Mouse (Mus musculus) c-Kit-positive CD71-positive TER-119-positive erythroid progenitor cells, embryonic 14.5 days (primary cell): Measurements from ENCODE around the gene Gnb1l.

ENCODE experiments used
- DNase-seq: peaks from one replicate; pipeline ENCODE4 v3.0.0-alpha.2; 2013; ENCODE audit warnings: low spot score

The Gnb1l gene

DNA sequence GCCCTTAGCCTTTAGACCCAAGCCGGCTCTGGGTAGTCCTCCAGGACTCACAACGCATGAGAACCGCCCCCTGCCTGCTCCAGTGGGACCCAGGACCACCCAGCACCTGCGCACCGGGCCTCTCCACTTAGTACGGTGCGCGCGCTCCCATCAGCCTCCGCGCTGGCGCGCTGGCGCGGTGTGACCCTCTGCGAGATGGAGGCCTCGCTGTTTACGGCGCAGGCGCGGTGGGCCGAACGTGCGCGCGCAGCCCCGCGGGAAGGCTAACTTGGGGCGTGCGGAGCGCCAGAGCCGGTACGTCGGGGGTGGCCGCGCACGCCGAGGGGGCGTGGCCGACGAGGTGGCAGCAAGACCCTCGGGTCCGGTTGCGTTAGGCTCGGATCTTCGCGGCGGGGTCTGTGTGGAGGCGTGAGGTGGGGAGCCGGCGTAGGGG lies at the start of gene Gnb1l, which contains the start of gene Rtl10:
Gnb1l (plus strand) TSS at position 156 of the 433 bp plus-strand sequence.
Rtl10 (plus strand) TSS at position 344 of the 433 bp plus-strand sequence.
- DNase-seq: peak; percentile 89

DNA sequence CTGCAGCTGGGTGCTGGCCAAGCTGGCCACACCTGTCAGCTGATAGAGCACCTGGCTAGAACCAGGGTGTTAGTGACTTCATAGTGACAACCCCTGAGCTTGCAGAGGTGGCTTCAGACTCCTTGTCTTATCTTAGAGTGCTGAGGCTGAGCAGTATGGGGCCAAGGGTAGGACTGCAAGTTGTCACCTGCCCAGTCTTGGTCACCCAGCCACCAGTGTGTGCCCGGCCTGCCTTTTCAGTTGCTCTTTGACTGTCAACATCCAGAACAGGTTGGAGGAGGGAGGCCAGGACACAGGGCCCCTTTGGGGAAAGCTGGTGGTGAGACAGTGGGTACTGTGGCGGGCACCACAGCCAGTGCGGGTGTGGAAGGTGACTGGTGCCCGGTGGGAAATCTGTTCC lies 49.5 kb upstream of the Gnb1l start:
- no peak for DNase-seq

DNA sequence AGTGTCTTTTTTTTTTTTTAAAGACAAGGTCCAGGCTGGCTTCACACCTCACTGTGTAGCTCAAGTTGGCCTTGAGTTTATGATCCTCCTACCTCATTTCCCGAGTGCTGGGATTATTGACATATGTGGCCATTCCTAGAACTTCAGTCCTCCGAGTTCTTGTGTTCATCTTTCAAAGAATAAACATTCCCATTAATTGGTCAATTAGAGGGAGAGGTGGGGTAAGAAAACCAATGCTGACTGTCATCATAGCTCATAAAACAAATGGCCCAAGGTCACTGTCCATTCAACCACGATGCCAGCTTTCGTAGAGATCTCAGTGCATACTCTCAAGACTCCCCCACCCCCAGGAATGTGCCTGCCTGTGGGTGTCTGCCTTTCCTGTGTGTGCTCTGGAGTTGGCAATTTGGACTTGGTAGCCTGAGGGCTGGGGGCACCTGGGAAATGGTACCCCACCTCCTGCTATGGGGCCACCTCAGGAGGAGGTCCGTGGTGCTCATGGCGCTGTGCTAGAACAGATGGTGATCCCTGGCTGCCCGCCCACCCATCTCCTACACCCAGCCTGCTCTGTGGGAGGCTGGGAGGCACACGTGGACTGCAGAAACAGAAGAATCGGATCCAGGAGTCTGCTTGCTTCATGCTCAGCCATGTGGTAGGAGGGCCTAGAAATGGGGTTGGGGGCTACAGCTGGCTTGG lies 46.9 kb upstream of the Gnb1l start:
- no peak for DNase-seq

DNA sequence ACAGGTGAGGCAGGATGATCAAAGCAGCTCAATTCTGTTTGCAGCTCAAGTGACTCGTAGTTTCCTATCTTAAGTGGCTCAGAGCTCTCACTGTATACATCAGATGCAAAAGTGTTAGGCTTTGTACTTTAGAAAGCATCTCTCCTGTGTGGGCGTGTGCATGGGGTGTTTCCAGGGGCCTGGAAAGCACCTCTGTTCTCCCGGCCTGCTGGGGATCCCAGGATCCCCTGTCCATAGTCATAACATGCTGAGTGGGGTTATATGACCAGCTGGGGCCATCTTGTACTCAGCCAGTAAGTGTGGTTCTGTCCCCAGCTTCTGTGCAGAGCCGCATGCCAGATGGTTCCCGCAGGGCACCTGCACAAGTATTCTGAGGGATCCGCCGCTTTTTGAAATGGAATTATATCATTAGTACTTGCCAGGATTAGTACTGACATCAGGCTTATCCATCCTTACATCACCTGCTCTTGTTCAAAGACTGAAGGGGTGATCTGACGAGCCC lies 46.1 kb upstream of the Gnb1l start:
- no peak for DNase-seq

DNA sequence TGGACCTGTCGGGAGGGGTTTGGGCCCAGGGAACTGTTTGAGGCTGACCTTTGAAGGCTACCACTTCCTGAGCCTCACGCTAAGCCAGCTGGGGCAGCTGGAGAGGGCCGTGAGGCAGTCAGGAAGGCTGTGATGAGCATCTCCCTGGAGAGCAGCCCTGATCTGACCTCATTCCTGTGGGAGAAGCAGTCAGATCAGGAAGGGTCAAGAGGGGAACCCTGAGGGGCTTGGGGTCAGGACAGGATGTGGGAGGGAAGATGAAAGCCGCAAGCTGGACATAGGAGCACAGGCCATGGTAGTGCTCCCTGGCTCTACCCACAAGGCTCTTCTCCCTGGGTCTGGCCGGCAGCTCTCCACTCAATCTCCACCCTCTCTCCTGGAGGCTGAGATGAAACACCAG lies 44.7 kb upstream of the Gnb1l start:
- DNase-seq: no peak

DNA sequence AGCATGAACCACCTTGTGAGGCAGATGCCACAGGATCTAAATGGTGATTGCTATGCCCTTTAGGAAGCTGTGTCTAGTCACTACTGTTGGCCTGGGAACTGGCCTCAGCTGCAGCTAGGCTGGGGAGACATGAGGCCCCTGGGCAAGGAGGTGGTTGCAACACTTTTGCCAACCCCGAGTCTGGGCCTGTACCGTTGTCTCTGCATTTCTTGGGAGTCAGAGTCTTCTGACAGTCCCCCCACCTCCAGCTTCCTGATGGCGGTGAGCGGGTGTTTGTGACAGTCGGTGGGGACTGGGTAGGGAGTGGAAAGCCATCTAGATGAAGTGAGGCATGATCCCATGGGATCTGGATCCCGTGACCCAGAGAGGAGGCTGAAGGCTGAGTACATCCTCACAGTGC lies 43.1 kb upstream of the Gnb1l start:
- DNase-seq: no peak

DNA sequence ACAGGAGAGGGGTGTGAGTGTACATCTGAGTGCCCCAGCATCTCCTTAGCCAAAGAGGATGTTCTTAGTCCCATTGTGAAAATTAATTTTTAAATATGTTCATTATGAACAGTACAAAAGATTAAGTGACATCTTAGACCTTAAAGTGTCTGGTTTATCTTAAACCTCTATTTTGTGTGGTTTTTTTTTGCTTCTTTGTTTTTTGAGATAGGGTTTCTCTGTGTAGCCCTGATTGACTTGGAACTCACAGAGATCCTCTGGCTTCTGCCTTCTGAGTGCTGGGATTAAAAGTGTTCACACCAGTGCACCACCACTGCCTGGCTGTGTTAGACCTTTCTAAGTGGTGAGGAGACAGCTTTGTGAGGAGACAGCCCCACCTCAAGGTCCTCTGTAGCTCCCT lies 39.9 kb upstream of the Gnb1l start:
- no peak for DNase-seq

DNA sequence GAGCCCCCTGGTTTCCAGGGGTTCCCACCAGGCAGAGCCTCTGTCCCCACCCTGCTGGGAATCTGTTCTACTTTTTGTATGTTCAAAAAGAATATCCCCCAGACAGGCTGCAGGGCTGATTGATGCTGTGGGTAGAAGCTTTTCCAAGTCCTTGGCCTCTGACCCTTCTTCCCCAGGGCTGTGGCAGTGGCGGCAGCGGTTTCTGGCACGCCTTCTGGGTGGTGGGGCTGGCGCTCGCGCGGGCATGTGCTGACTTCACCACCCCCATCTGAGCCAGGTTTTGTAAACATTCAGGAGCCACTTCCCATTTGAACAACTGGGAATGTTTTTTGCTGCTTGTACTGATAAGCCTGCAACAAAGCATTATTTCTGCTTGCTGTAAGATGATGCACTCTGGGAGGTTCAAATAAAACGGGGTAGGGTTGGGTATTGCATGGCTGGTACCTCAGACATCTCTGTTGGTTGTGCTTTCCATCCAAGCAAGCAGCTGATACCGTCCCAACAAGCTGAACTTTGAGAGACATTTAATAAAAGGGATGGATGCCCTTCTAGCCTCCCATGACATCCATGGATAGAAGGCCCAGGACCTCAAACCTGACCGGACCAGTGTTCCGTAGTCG lies 39.1 kb upstream of the Gnb1l start:
- no peak for DNase-seq

DNA sequence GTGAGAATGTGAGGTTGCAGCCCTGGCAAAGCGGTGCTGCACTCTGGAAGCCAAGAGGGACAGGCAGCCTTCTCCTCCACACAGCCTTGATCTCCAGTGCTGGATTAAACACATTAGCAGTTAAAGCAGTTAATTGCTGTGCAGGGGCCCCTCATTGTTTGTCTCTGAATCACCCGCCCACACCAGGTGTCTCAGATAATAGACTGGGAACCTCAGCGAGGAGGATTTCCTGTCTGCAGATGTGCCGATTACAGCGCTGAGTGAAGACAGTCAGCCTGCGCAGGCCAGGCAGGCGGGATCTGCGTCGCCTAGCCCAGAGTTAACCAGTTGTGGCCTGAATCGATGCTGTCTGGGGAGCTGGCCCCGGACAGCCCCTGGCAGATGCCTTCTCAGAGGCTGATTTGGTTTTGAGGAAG lies 38.5 kb upstream of the Gnb1l start:
- peak; percentile 34 for DNase-seq

DNA sequence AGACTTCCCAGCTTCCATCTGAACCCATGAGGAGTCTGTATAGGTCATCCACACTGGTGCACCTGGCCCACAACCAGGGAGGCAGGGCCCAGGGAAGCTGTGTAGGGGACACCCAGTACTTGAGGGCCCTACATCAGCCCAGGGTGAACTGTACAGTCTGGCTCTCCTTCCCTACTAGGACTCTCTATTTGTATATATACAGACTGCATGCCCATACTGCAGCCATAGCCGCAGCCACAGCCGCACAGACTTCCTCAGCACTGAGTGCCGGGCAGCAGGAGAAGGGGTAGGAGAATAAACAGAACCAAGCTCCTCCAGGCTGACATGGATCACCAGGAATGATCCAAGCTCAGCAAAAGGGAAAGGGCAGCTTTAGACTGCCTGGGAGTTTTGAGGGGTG lies 37.7 kb upstream of the Gnb1l start:
- no peak for DNase-seq

DNA sequence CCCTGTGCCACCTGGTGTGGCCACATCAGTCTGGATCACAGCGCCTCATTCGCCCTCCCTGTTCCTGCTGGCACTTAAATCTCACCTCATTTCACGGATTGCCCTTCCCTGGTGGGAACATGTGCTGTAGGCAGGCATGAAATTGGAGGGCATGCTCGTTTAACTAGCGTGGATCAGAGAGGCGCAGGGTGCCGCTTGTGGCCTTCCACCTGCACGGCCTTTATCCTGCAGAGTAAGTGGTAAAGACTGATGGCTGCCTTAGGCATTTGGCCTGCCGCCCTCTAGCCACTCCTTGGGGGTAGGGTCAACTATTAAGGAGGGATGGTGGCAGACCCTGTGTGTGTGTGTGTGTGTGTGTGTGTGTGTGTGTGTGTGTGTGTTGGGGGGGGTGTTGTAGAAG lies 36.5 kb upstream of the Gnb1l start:
- no peak for DNase-seq

DNA sequence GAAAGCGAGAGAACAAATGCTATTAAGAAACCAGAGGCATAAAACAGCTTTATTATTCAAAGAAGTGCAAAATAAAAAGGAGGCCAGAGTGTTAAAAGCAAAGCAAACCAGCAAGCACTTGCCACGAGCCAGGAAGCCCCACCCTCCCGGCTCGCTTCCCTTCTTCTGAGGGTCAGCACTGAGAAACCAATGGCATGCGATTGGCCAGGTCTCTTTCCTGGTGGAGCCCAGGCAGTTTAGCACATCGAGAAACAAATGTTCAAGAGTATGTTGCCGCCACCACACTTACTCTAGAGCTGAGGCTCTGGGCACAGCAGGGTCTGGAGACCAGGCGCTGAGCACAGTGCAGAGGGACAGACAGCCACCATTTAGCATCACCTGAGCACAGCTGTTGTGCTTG lies 35.9 kb upstream of the Gnb1l start:
- DNase-seq: no peak

DNA sequence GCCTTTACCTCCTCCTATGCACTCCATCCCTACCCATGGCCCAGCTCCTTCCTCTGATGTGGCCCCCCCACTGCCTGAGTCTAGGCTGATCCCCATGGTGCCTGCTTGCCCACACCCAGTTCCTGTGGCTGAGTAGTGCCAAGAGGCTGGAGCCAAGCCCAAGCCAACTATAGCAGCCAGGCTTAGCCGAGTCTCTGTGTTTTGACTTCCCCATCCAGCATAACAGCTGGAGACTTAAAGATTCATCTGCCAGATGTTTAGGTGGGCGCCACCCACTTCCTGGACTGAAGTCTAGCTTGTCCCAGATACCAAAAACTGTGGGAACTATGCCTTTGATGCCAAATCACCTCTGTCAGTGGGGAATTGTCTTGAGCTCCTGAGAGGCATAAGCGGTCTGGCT lies 34.2 kb upstream of the Gnb1l start:
- DNase-seq: no peak

DNA sequence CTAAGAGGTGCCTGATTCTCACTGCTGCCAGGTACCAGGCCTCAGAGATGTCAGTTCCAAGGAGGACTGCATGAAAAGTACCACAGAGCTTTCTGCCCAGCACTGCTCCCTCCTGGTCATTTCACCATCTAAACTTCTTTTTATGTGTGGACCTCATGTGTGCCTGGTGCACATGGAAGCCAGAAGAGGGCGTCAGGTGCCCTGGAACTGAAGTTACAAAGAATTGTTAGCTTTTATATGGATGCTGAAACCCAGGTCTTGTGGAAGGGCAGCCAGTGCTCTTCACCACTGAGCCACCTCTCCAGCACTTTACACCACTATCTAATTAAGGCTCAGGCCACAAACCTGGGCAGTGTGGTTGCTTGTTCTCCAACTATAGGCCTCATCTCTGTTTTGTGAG lies 27.7 kb upstream of the Gnb1l start:
- no peak for DNase-seq

DNA sequence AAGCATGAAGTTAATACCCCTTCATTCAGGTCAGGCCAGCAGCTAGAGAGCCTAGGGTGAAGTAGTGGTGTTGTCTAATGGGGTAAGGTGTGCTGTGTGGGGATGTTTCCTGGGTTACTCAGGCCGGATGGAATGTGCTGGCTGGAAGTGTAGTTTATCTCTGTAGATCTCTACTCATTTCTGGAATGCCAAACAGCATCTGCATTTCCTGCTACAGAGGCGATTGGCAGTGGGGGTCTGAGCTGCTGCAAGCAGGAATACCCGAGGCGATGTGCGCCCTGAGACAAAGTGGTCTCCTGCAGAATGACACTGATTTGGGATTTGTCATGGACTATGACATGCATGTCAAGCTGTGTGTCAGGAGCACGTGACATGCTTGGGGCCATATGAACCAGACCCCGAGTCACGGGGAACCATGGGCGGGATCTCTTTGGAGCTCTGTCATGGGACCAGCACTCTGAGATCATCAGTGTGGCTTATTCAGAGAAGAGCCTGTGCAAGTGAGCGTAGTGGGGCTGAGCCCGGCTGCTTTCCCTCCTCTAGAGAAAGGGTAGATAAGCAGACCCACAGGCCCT lies 27.0 kb upstream of the Gnb1l start:
- DNase-seq: no peak

DNA sequence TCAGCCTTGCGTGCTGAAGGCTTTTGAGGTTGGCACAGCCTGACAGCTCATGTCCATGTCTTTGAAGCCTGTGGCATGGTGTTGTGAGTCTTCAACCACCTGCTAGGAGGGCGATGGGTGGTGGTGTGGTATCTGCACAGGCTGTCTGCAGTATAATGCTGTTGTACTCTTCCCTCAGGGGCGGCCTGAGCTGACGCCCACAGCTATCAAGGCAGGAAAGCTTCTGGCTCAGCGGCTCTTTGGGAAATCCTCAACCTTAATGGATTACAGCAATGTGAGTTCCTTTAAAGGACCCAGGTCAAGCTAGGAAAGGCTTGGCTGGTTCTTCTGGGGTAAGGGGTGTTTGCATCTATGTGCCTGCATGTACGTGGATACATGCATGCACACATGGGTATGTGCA lies 26.5 kb upstream of the Gnb1l start:
- no peak for DNase-seq

DNA sequence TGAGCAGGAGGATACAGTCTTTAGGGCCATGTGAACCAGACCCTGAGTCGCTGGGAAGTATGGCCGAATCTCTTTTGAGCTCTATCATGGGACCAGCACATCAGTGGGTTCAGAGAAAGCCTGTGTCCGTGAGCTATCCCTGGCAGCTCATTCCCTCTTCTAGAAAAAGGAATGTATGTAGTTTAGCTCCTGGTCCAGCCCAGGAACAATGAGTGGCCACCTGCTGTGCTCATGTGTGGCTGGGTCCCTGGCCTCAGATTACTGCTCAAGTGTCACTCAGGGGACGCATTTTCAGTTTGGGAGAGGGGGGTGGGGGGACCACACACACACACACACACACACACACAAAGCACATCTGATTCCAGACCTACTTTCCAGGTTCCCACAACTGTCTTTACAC lies 26.1 kb upstream of the Gnb1l start:
- DNase-seq: no peak

DNA sequence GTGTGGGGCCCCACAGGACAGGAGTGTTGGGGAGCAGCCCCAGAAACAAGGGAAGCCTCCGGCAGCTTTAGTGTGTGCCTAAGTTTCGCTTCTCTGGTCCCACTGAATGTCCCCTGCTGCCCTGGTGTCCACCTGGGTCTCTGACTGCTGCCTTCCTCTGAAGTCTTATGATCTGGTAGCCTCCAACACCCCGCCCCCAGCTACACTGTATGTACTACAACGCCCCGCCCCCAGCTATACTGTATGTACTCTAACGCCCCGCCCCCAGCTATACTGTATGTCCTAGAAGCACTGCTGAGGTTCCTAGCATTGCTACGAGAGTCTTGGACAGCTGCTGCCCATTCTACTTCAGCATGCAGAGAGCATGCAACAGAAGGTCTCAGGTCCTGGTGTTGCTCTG lies 25.5 kb upstream of the Gnb1l start:
- no peak for DNase-seq

DNA sequence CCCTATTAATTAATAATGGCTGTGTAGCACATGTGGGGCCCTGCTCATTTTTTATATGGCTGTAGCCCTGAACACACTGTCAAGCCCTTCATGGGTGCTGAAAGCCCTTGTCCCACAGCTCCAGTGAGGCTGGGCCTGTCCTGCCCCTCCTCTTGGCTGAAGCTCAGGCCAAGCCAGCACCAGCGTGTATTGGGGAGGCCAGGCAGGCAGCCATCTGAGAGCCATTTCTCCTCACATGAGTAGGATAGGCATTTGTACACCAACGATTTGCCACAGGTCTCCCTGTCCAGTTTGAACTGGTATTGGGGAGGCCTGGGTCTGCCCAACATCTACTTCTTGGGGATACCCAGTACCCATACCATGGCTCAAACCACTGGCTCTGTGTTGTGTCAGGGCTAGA lies 24.5 kb upstream of the Gnb1l start:
- DNase-seq: no peak

DNA sequence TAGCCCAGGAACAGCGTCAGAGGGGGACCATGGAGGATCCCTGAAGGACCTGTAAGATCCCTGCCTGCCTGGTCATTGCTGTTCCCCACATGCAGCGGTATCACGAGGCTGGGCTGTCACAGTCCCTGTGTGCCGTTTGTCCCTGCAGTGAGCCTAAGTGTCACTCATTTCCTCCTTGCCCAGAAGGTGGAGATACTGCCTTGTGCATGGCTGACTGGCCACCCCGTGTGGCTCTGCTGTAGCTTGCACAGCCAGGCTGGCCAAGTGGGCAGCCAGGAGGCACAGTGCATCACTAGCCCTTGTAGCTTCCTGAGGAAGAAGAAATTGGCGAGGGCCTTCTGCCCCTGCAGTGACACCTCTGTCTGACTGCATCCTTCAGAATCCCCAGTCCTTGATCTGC lies 20.5 kb upstream of the Gnb1l start:
- no peak for DNase-seq

DNA sequence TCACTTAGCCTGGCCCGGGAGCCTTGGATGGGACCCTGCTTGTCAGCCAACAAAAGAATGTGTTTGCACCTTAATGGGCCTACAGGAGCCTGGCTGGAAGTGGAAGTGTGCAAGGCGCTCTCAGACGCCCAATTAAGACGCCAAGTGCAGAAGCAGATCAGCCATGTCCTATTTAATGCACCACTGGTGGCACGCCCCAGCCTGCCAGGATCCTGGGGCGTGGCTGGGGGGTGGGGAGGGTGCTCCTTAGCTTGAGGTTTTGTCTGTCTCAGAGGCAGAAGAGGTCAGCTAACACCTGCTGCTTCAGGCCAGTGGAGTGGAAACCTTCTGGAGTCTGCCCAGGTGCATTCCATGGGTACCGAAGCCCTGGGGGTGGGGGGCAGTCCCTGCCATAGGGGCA lies 18.8 kb upstream of the Gnb1l start:
- no peak for DNase-seq

DNA sequence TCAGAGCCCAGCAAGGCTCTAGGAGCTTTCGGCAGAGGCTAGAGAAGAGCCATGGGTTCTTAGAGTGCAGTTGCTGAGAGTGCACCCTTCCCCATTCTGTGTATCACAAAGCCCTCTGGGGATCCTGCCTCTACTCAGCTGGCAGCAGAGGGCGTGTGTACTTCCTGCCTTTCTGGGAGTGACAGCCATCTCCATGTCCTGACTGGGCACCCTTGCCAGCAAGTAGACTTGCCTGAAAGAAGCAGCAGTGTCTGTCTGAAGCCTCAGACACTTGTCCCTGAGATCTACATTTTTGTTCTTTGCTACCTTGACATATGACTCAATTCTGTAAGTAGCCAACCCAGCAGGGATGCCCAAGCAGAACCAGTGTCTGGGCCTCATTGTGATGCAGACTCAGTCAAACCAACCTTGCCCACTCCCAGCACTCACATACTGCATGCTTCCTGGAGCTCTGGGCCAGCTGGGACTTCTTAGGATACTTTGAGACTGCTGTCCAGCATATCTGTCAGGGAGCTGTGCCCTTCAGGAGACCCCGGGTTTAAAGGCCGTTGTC lies 17.5 kb upstream of the Gnb1l start:
- no peak for DNase-seq

DNA sequence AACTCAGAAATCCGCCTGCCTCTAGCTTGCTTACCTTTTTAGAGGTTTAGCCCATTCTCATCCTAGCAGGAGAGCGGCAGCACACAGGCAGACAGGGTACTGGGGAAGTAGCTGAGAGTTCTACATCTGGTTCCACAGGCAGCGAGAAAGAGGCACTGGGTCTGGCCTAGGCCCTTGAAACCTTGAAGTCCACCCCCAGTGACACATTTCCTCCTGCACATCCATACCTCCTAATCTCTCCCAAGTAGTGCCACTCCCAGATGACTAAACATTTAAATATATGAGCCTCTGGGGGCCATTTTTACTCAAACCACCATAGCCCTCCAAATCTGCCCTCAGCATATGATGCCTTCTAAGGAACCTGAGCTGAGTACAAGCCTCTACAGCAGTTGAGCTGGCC lies 16.1 kb upstream of the Gnb1l start:
- no peak for DNase-seq
